Mouse (Mus musculus) MEL (cell line): ENCODE measurements at regions not wholly inside any gene's neighbourhood (a gene's known extent, or its start where the extent isn't known, plus 50 kb on each side); places are given as distances from the start of the nearest gene placed in this dataset.

Experiments used
- CTCF ChIP-seq, 3 experiments: IDR thresholded peaks in 2 of 3; conservative IDR thresholded peaks in 1 of 3; 2 replicates each; pipeline ENCODE4 v1.5.1; 2011 to 2012; ENCODE audit warnings: low read length in 3 of 3, low read depth in 2 of 3, mild to moderate bottlenecking in 2 of 3, improper control_type of control experiment in 1 of 3, inconsistent platforms in 1 of 3, mixed read lengths in 1 of 3, moderate library complexity in 1 of 3; ENCODE audit not compliant: control insufficient read depth in 1 of 3, insufficient read depth in 1 of 3, poor library complexity in 1 of 3, severe bottlenecking in 1 of 3
- EP300 ChIP-seq, 2 experiments: IDR thresholded peaks; 2 replicates each; pipeline ENCODE4 v1.6.1; 2011; ENCODE audit warnings: improper control_type of control experiment in 2 of 2, low read length in 2 of 2, low read depth in 1 of 2, mild to moderate bottlenecking in 1 of 2
- GATA1 ChIP-seq: IDR thresholded peaks from 2 replicates; pipeline ENCODE4 v1.6.1; 2011; ENCODE audit warnings: low read depth, low read length, improper control_type of control experiment
- HCFC1 ChIP-seq: IDR thresholded peaks from 2 replicates; pipeline ENCODE4 v1.6.1; 2012; ENCODE audit warnings: low read depth, mild to moderate bottlenecking, inconsistent platforms, low read length, improper control_type of control experiment, moderate library complexity
- MAFK ChIP-seq: IDR thresholded peaks from 2 replicates; pipeline ENCODE4 v1.6.1; 2011; ENCODE audit warnings: low read depth, mild to moderate bottlenecking, low read length, improper control_type of control experiment, borderline replicate concordance
- MAX ChIP-seq: IDR thresholded peaks from 2 replicates; pipeline ENCODE4 v1.6.1; 2011; ENCODE audit warnings: low read length, improper control_type of control experiment
- MXI1 ChIP-seq: IDR thresholded peaks from 2 replicates; pipeline ENCODE4 v1.6.1; 2011; ENCODE audit warnings: mild to moderate bottlenecking, low read depth, low read length, improper control_type of control experiment
- NELFE ChIP-seq: IDR thresholded peaks from 2 replicates; pipeline ENCODE4 v1.6.1; 2011; ENCODE audit warnings: low read depth, low read length, improper control_type of control experiment
- SIN3A ChIP-seq: IDR thresholded peaks from 2 replicates; pipeline ENCODE4 v1.6.1; 2012; ENCODE audit warnings: low read length, improper control_type of control experiment, inconsistent platforms
- TAL1 ChIP-seq: IDR thresholded peaks from 2 replicates; pipeline ENCODE4 v1.6.1; 2012; ENCODE audit warnings: mild to moderate bottlenecking, inconsistent platforms, low read length, moderate library complexity, mixed read lengths

- no peak for TF ChIP-seq EP300 (IDR thresholded peaks at IDR 0.05; ENCODE audit: low read depth in 1 of 2, low read length in 2 of 2)
- TF ChIP-seq MXI1, result no peak
- TF ChIP-seq MAFK, result no peak
- no peak for TF ChIP-seq NELFE
- TF ChIP-seq TAL1, result no peak
- TF ChIP-seq CTCF (IDR thresholded peaks at IDR 0.05 in 2 of 3, conservative IDR thresholded peaks at IDR 0.05 in 1 of 3; ENCODE audit: control insufficient read depth in 1 of 3, insufficient read depth in 1 of 3, low read depth in 2 of 3, low read length in 3 of 3, poor library complexity in 1 of 3, severe bottlenecking in 1 of 3), result no peak
- no peak for TF ChIP-seq MAX
- no peak for TF ChIP-seq SIN3A
- no peak for TF ChIP-seq HCFC1
- TF ChIP-seq GATA1, result no peak
Measured at GRCm38 (mm10) chr3:66584831-66585230, 288.2 kb upstream of the Veph1 start.
